In genomic region chr17:14204061-14204460, GRCm38 (mm10) we compare ENCODE assay signal across 8 mouse cellular contexts. TPM values are rescaled to one million over a fixed set of nuclear protein-coding genes. Genes with fewer than 3 reads are reported as not detected.
A peak's percentile ranks its signal among the peaks of the same experiment; 100 is the strongest.
DNase-seq lines count a peak whose midpoint lies in the region; ATAC-seq and TF ChIP-seq lines count a peak whose summit lies in the region.

Gene Dact2, minus strand, starts transcription at chr17:14204304.

- peak; percentile 63 for TF ChIP-seq CTCF in intestine, postnatal 0 days (IDR thresholded peaks at IDR 0.05; ENCODE audit: low read depth)

- H3K4me3 ChIP-seq in kidney, embryonic 15.5 days (replicated peaks) = peak within 1 kb of the TSS; percentile 72
- H3K4me3 ChIP-seq in forebrain, embryonic 15.5 days = peak within 1 kb of the TSS; percentile 53
- H3K4me3 ChIP-seq in intestine, postnatal 0 days (ENCODE audit: low read depth, low read length) = peak within 1 kb of the TSS; percentile 81
- H3K4me3 ChIP-seq in liver, embryonic 11.5 days (ENCODE audit: low read depth, low read length) = peak within 1 kb of the TSS; percentile 63

- 47% methylated on average over 13 of the region's 13 CpGs for WGBS in kidney, embryonic 15.5 days
- 45% methylated on average over 13 of the region's 13 CpGs for WGBS in forebrain, embryonic 15.5 days
- WGBS in intestine, postnatal 0 days = 25% methylated on average over 13 of the region's 13 CpGs
- 39% methylated on average over 13 of the region's 13 CpGs for WGBS in liver, embryonic 11.5 days

- no peak for DNase-seq in kidney, adult 8-10 months
- no peak for DNase-seq in liver, embryonic 11.5 days (ENCODE audit: low spot score)
- peak; percentile 41 for DNase-seq in retina, embryonic 14.5 days (ENCODE audit: low spot score)
- DNase-seq in cerebellum, adult 11 months = no peak
- DNase-seq in MN1 (ENCODE audit: low spot score) = no peak

- peak within 1 kb of the TSS; percentile 75 for H3K9ac ChIP-seq in kidney, embryonic 15.5 days
- peak within 1 kb of the TSS; percentile 52 for H3K9ac ChIP-seq in forebrain, embryonic 15.5 days (replicated peaks)
- peak within 1 kb of the TSS; percentile 88 for H3K9ac ChIP-seq in intestine, postnatal 0 days (ENCODE audit: low read depth, low read length)
- peak within 1 kb of the TSS; percentile 56; the same call in 1 of the 2 replicates for H3K9ac ChIP-seq in liver, embryonic 11.5 days (ENCODE audit: low read depth, low read length)

- H3K27ac ChIP-seq in kidney, embryonic 15.5 days = peak within 1 kb of the TSS; percentile 92
- H3K27ac ChIP-seq in forebrain, embryonic 15.5 days (replicated peaks) = no peak within 1 kb of the TSS
- H3K27ac ChIP-seq in intestine, postnatal 0 days (ENCODE audit: low read depth, low read length) = peak within 1 kb of the TSS; percentile 96
- H3K27ac ChIP-seq in liver, embryonic 11.5 days (ENCODE audit: low read depth, low read length) = no peak within 1 kb of the TSS

- H3K4me1 ChIP-seq in kidney, embryonic 15.5 days = peaks cover 63% of the 10 kb centered on the region
- H3K4me1 ChIP-seq in forebrain, embryonic 15.5 days = peaks cover 32% of the 10 kb centered on the region
- 0 out of 2 replicates have a peak, but pooled peaks cover 7% of the 10 kb centered on the region for H3K4me1 ChIP-seq in intestine, postnatal 0 days (replicated peaks; ENCODE audit: control insufficient read depth, insufficient read depth, low read length)
- peaks cover 10% of the 10 kb centered on the region for H3K4me1 ChIP-seq in liver, embryonic 11.5 days (replicated peaks; ENCODE audit: control insufficient read depth, insufficient read depth, low read length)

- ATAC-seq in kidney, embryonic 15.5 days (replicated peaks; ENCODE audit: low FRiP score) = 0 out of 2 replicates have a peak, but pooled peaks have one; percentile 19
- ATAC-seq in forebrain, embryonic 15.5 days (replicated peaks) = peak; percentile 33; the same call in 1 of the 2 replicates
- ATAC-seq in intestine, postnatal 0 days = peak; percentile 45
- ATAC-seq in liver, embryonic 11.5 days (replicated peaks; ENCODE audit: low FRiP score) = no peak

- peak within 1 kb of the TSS; percentile 80 for H3K4me2 ChIP-seq in kidney, embryonic 15.5 days
- peak within 1 kb of the TSS; percentile 92 for H3K4me2 ChIP-seq in forebrain, embryonic 15.5 days (replicated peaks)
- peak within 1 kb of the TSS; percentile 79 for H3K4me2 ChIP-seq in intestine, postnatal 0 days (replicated peaks; ENCODE audit: low read depth)
- peak within 1 kb of the TSS; percentile 68 for H3K4me2 ChIP-seq in liver, embryonic 11.5 days

- H3K27me3 ChIP-seq in kidney, embryonic 15.5 days = peaks cover 61% of the 10 kb centered on the region
- peaks cover 36% of the 10 kb centered on the region for H3K27me3 ChIP-seq in forebrain, embryonic 15.5 days
- H3K27me3 ChIP-seq in intestine, postnatal 0 days (replicated peaks; ENCODE audit: control insufficient read depth, insufficient read depth, low read length) = peaks cover 10% of the 10 kb centered on the region; the same call in 1 of the 2 replicates
- peaks cover 59% of the 10 kb centered on the region for H3K27me3 ChIP-seq in liver, embryonic 11.5 days (replicated peaks; ENCODE audit: control insufficient read depth, insufficient read depth, low read length)

- H3K9me3 ChIP-seq in kidney, embryonic 15.5 days (replicated peaks) = no peaks in the 10 kb centered on the region
- no peaks in the 10 kb centered on the region for H3K9me3 ChIP-seq in forebrain, embryonic 15.5 days
- H3K9me3 ChIP-seq in intestine, postnatal 0 days (ENCODE audit: control insufficient read depth) = no peaks in the 10 kb centered on the region
- no peaks in the 10 kb centered on the region for H3K9me3 ChIP-seq in liver, embryonic 11.5 days (ENCODE audit: control insufficient read depth, low read length)

- H3K36me3 ChIP-seq in kidney, embryonic 15.5 days = no peaks in the 10 kb centered on the region
- H3K36me3 ChIP-seq in forebrain, embryonic 15.5 days = no peaks in the 10 kb centered on the region
- no peaks in the 10 kb centered on the region for H3K36me3 ChIP-seq in intestine, postnatal 0 days (ENCODE audit: control insufficient read depth, insufficient read depth)
- H3K36me3 ChIP-seq in liver, embryonic 11.5 days (ENCODE audit: control insufficient read depth, insufficient read depth, low read length) = no peaks in the 10 kb centered on the region

RNA-seq across cellular contexts. Expression of gene Dact2, which starts in this region (rescaled TPM):
- polyA plus RNA-seq in kidney, embryonic 15.5 days (2015; fragmentation: Nextera tagmentation; extraction: Ambion mirVana) = 11.8 and 12.9 TPM in 2 replicates
- 0.57 and 1.1 TPM in 2 replicates for polyA plus RNA-seq in forebrain, embryonic 15.5 days (2015; fragmentation: Nextera tagmentation; extraction: Ambion mirVana)
- 6.2 and 7.8 TPM in 2 replicates for polyA plus RNA-seq in intestine, postnatal 0 days (2015; fragmentation: Nextera tagmentation; extraction: Ambion mirVana)
- polyA plus RNA-seq in liver, embryonic 11.5 days (2014; fragmentation: Nextera tagmentation; extraction: Ambion mirVana) = 2.3 and 3.0 TPM in 2 replicates

Comparison
In these comparisons a context has a peak if more than half of its experiments do, and no peak if none do; other contexts are left out.
1. H3K27ac ChIP-seq: peak in kidney, embryonic 15.5 days (single experiment) and intestine, postnatal 0 days (single experiment); none in forebrain, embryonic 15.5 days (single experiment) and liver, embryonic 11.5 days (single experiment).
2. Peak in every context shown above with its lines, with median percentiles within 50 percentile points of each other: H3K4me2 ChIP-seq, H3K4me3 ChIP-seq and H3K9ac ChIP-seq.